Mouse (Mus musculus) kidney, embryonic 16.5 days (tissue): ENCODE results near the gene Fxyd4. TPM values are rescaled to one million over a fixed set of nuclear protein-coding genes. Genes with fewer than 3 reads are reported as not detected.

Source experiments
- ATAC-seq: fragments of 200-750 bp; cut with Nextera tagmentation; 2 replicates; pipeline ENCODE4 v1.8.0; 2017; ENCODE audit warnings: moderate TSS enrichment; ENCODE audit not compliant: low FRiP score, low TSS enrichment
- H3K27ac ChIP-seq: fragments of 300-500 bp; sonication (generic); 2 replicates; pipeline ENCODE4 v1.5.1; 2014; ENCODE audit warnings: low read length
- H3K27me3 ChIP-seq: fragments of 300-500 bp; sonication (generic); 2 replicates; pipeline ENCODE4 v1.6.1; 2014; ENCODE audit warnings: low read length, control low read depth, mixed read lengths; ENCODE audit not compliant: insufficient read depth
- H3K36me3 ChIP-seq: fragments of 300-500 bp; sonication (generic); 2 replicates; pipeline ENCODE4 v1.6.1; 2014; ENCODE audit warnings: low read length, control low read depth, mixed read lengths; ENCODE audit not compliant: insufficient read depth
- H3K4me1 ChIP-seq: fragments of 300-500 bp; sonication (generic); 2 replicates; pipeline ENCODE4 v1.6.1; 2014; ENCODE audit warnings: low read length, control low read depth, mixed read lengths; ENCODE audit not compliant: insufficient read depth
- H3K4me2 ChIP-seq: fragments of 300-500 bp; sonication (generic); replicated peaks from 2 replicates; pipeline ENCODE4 v1.6.1; 2014; ENCODE audit warnings: low read depth, low read length
- H3K4me3 ChIP-seq: fragments of 300-500 bp; sonication (generic); 2 replicates; pipeline ENCODE4 v1.5.1; 2014; ENCODE audit warnings: mild to moderate bottlenecking, low read length
- H3K9ac ChIP-seq: fragments of 300-500 bp; sonication (generic); replicated peaks from 2 replicates; pipeline ENCODE4 v1.6.1; 2014; ENCODE audit warnings: low read length
- H3K9me3 ChIP-seq: fragments of 300-500 bp; sonication (generic); 2 replicates; pipeline ENCODE4 v1.6.1; 2016; ENCODE audit warnings: low read length, control low read depth
- WGBS: fragments of 180-500 bp; shearing (Covaris S2); extraction: QIAGEN DNeasy Blood & Tissue Kit; methylation state at CpG from one replicate; pipeline ENCODE4 v1.1.7; 2014; 5-methylcytosine and 5-hydroxymethylcytosine counted together
- polyA plus RNA-seq: library from polyadenylated mRNA; unstranded; fragments of >200 nt; fragmentation: Nextera tagmentation; extraction: Ambion mirVana; gene quantifications from 2 replicates; pipeline ENCODE4 v1.2.1, GENCODE M21; 2015

Gene Fxyd4
- polyA plus RNA-seq, 1 experiment from 2014 or later, result 98.5 TPM

DNA sequence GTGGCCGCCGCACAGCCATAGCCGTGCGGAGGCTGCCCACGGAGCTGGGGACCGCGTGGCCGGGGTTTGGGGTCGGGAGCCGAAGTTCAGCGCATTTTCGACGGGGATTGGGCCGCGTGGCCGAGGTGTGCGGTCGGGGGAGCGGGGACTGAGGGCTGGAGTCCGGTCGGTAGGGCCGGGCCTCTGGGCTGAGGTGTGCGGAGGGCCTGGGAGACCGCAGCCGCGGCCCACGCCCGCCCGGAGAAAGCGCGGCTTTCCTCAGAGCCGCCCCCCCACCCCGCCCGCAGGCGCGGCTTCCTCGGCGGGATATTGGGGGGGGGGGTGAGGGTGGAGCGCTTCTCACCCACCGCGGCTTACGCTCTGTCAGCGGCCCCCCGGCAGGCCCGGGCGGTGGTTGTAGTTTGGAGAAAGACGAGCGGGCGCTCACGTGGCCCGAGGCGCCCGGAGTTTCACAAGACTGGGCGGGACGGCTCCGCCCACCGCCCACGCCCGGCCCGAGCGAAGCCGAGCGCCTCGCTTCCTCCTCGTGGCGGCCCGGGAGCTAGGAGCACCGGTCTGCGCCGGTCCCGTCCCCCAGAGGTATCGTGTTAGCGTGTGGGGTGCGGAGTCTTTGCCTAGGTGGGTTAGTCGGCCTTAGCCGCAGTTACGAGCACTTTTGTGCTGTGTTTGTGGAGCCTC, 30.1 kb downstream of the Fxyd4 start:
- WGBS, result under 1% methylated on average over 71 of the region's 77 CpGs
- Histone ChIP-seq H3K4me1 (peaks cover 29% of the 10 kb centered on the region), H3K9ac (peak overlapping the region; percentile 94), H3K36me3 (no peaks in the 10 kb centered on the region), H3K27ac (peak overlapping the region; percentile 93), H3K4me2 (peak overlapping the region; percentile 85), H3K9me3 (no peaks in the 10 kb centered on the region), H3K4me3 (peak overlapping the region; percentile 91), H3K27me3 (no peaks in the 10 kb centered on the region)
- peak; percentile 77 for ATAC-seq

DNA sequence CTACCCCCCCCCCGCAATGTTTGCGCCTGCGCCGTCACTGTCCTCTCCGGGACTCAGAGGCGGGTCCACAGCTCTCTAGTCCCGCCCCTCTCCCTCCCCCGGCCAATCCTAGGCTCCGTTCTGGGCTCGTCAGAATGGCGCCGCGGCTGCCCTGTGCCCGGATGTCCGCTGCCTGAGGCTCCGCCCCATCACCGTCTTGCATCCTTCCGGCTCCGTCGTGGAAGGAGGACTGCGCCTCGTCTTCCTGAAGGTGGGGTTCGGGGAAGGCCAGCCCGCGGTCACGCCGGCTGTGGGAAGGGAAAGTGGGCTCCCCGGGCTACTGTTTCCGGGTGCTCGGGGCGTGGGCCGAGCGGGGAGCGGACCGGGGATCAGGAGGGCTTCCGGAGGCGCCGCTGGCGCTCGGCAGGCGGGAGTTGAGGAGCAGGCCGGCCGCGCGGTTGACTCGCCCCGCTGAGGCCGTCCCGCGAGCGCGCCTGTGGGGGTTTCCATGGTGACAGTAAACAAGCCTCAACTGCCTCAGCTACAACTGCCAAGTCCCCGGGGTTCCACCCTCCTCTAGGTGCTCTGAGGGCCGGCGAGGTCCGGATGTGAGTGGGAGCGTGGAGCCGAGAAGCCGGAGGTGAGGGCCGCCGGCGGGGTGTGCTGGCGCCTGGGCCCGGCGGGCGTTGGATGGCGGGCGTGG, 30.8 kb downstream of the Fxyd4 start:
- Histone ChIP-seq H3K4me3 (peak overlapping the region; percentile 91), H3K9ac (peak overlapping the region; percentile 94), H3K36me3 (no peaks in the 10 kb centered on the region), H3K4me1 (peaks cover 29% of the 10 kb centered on the region), H3K27me3 (no peaks in the 10 kb centered on the region), H3K4me2 (peak overlapping the region; percentile 85), H3K9me3 (no peaks in the 10 kb centered on the region), H3K27ac (peak overlapping the region; percentile 93)
- ATAC-seq, result peak; percentile 97
- under 1% methylated on average over 56 of the region's 68 CpGs for WGBS

DNA sequence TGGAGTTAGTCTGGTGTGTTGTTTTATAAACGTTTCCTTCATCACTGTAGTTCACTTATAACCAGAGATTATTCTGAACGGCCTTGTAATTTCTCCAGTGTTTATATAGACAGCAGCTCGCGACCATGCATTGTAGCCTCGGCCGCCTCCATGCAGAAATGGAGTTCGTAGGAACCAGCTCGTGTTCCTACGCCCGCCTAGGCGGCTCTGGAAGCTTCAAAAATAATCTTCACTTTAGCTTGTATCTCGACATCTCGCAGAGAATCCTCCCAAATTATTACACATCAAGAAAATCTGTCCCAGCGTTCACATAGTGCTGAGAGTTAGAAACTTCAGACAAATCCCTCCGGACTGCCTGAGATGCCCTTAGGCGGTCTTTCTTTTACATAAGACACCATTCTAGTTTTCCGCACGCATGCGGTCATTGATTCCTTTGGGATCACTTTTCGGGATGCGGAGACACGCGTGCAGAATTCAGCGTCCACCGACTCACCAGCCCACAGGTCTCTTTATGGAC, 31.4 kb downstream of the Fxyd4 start:
- Histone ChIP-seq H3K27me3 (no peaks in the 10 kb centered on the region), H3K36me3 (no peaks in the 10 kb centered on the region), H3K4me1 (peaks cover 29% of the 10 kb centered on the region), H3K27ac (peak overlapping the region; percentile 91), H3K9me3 (no peaks in the 10 kb centered on the region), H3K4me3 (peak overlapping the region; percentile 91), H3K9ac (peak overlapping the region; percentile 78), H3K4me2 (peak overlapping the region; percentile 66)
- ATAC-seq, result peak; percentile 28; the same call in 1 of the 2 replicates
- under 1% methylated on average over 25 of the region's 25 CpGs for WGBS

DNA sequence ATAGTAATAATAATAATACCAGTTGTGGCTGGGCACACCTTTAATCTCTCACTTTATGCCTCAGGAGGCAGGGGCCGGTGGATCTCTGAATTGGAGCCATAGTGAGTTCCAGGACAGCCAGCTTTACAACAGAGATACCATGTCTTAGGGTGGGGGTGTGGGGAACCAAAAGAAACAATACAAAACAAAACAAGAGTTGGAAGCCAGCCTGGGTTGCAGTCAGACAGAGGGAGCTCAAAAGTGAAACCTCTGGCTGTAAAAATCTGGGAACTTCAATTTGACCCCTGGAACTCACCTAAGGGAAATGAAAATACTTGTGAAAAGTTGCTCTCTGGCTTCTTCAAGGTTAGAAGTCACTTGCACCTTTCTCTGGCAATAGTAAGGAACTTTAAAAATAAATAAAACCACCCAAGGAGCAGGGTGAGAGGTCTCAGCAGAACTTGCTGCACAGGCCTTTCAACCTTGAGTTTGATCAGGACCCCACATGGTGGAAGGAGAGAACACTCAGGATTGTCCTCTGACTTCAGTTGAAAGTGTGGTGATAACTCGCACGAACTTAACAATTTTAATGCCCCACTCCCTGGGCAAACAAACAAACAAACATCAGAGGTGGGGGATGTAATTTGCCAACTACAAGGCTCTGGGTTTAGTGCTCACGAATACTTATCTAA, 32.1 kb downstream of the Fxyd4 start:
- peaks cover 25% of the 10 kb centered on the region for H3K4me1 ChIP-seq
- H3K9ac ChIP-seq, result peak overlapping the region; percentile 78
- H3K36me3 ChIP-seq, result no peaks in the 10 kb centered on the region
- peak overlapping the region; percentile 66 for H3K4me2 ChIP-seq
- peak overlapping the region; percentile 91 for H3K4me3 ChIP-seq
- H3K9me3 ChIP-seq, result no peaks in the 10 kb centered on the region
- peak overlapping the region; percentile 91 for H3K27ac ChIP-seq
- ATAC-seq, result no peak
- WGBS, result 18% methylated on average over 4 of the region's 4 CpGs
- no peaks in the 10 kb centered on the region for H3K27me3 ChIP-seq

DNA sequence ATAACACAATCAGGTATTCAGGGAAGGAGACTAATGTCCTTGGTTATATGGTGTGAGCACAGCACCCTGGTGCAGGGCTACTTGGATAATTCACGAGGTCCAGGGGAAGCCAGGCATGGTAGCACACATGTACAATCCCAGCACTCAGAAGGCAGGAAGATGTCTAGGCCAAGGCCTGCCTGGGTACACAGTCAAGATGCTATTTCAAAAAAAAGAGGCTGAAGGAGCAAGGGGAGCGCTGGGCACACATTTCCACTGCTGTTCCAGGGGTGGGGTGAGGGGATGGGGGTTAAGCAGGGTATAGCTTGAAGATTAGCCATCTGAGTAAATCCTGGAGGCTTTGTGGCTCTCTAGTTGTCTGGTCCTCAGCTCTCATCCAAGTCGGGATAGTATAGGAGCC, 33.7 kb downstream of the Fxyd4 start:
- Histone ChIP-seq H3K9me3 (no peaks in the 10 kb centered on the region), H3K4me1 (peaks cover 13% of the 10 kb centered on the region), H3K9ac (no peak overlapping the region), H3K36me3 (no peaks in the 10 kb centered on the region), H3K27me3 (no peaks in the 10 kb centered on the region), H3K27ac (no peak overlapping the region), H3K4me3 (no peak overlapping the region), H3K4me2 (no peak overlapping the region)
- 82% methylated on average over 3 of the region's 3 CpGs for WGBS
- ATAC-seq, result no peak

DNA sequence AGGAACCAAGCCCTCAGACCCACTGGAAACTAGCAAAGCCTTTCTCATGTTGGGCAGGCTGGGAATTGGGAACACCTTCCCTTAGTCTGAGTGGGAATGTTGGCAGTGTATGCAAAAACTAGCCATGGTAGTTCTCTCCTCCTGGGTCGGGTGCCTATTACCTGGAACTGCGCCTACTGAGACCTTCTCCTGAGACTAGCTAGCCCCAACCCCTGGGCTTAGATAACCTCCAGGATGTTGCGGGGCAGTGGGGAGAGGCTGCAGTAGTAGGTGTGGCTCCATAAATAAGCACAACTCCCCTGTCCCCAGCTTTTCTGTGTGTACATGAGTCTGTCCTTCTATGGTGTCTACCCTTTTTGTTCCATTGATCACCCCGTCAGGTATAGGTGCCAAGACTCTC, 34.9 kb downstream of the Fxyd4 start:
- no peak for ATAC-seq
- Histone ChIP-seq H3K4me1 (peaks cover 8% of the 10 kb centered on the region; the same call in 1 of the 2 replicates), H3K4me3 (no peak overlapping the region), H3K4me2 (no peak overlapping the region), H3K27ac (no peak overlapping the region), H3K9me3 (no peaks in the 10 kb centered on the region), H3K9ac (no peak overlapping the region), H3K36me3 (no peaks in the 10 kb centered on the region), H3K27me3 (no peaks in the 10 kb centered on the region)
- WGBS, result 84% methylated on average over 4 of the region's 4 CpGs

DNA sequence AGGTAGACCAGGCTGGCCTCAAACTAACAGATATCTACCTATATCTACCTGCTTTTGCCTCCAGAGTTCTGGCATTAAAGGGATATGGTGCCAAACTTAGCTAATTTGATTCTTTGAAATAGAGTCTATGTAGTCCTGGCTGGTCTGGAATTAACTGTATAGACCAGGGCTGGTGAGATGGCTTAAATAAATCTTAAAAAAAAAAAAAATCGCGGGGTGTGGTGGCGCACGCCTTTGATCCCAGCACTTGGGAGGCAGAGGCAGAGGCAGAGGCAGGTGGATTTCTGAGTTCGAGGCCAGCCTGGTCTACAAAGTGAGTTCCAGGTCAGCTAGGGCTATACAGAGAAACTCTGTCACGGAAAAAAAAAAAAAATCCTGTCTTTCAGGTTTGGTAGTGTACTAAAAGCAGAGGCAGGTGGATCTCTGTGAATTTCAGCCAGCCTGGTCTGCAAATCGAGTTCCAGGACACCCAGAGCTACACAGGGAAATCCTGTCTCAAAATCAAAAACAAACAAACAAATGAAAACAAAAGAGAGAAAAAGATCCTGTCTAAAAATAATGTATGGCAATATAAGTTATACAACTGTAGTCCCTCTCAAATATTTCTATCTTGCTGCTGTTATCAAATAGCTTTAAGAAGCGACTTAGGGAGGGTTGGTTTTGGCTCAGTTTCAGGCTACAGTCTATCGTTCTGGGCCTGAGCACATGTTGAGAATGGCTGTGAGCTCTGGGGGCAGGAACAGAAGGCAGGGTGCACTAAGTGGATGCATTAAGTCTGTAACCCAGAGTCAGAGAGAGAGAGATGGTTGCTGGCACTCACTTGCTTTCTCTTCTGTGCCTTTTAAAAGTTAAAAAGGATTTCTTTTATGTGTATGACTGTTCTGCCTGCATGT, 35.7 kb downstream of the Fxyd4 start:
- H3K27me3 ChIP-seq, result no peaks in the 10 kb centered on the region
- ATAC-seq, result no peak
- no peaks in the 10 kb centered on the region for H3K36me3 ChIP-seq
- 67% methylated on average over 9 of the region's 9 CpGs for WGBS
- no peak overlapping the region for H3K4me3 ChIP-seq
- no peak overlapping the region for H3K4me2 ChIP-seq
- H3K9me3 ChIP-seq, result no peaks in the 10 kb centered on the region
- peaks cover 8% of the 10 kb centered on the region; the same call in 1 of the 2 replicates for H3K4me1 ChIP-seq
- H3K27ac ChIP-seq, result no peak overlapping the region
- no peak overlapping the region for H3K9ac ChIP-seq

DNA sequence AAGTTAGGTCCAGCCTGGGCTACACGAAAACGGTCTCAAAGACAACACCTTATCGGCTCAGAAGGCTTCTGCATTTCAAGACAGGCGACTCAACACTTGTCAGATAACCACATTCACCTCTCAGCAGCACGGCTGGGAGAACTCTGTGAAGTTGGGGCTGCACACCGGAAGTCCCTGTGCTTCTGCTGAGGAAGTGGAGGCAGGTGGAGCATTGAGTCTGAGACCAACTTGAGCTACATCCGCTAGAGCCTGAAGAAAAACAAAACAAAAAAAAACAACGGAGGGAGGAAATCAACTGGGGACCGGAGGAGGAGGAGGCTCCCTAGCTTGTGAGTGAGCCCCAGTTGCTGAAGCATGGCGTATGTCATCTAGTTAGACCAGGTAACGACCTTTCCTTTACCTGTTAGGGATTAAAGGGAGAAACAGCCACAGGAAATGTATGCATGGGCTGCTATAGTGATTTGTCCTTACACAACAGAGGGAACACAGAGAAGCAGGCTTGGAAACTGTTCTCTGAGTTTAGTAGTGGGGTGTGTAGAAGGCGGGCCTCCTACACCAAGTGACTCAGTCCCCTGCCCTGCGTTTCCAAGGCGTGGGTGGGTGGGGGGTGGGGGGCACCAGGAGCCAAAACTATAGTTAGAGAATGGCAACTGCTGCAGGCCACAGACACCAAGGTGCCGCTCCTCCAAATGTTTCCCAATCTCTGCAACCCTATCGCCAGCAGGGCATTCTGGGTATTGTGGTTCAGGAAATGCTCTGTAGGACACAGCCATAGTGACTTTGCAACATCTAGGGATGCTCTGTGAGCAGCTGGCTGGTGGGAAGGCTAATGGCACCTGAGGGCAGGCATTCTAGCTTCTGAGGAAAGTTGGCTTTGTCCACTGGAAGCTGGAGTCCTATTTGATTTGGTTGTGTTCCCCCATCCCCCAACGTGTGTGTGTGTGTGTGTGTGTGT, 37.1 kb downstream of the Fxyd4 start, which contains the start of gene Hnrnpf:
TSS of gene Hnrnpf (plus strand) at position 199 of the 955 bp plus-strand sequence.
- Histone ChIP-seq H3K4me2 (no peak within 1 kb of the TSS), H3K9me3 (no peaks in the 10 kb centered on the region), H3K27me3 (no peaks in the 10 kb centered on the region), H3K9ac (no peak within 1 kb of the TSS), H3K36me3 (no peaks in the 10 kb centered on the region), H3K4me1 (peaks cover 4% of the 10 kb centered on the region; the same call in 1 of the 2 replicates), H3K4me3 (no peak within 1 kb of the TSS), H3K27ac (no peak within 1 kb of the TSS)
- WGBS, result 65% methylated on average over 17 of the region's 17 CpGs
- ATAC-seq, result no peak
